Mouse (Mus musculus): ENCODE data around the gene Upp1.

Upp1 gene

GRCm38 (mm10) chr11:9159953-9160352 lies 42.0 kb downstream of the Upp1 start:
- DNase-seq (ENCODE audit: low spot score): no peak

GRCm38 (mm10) chr11:9167331-9167730 lies 49.4 kb downstream of the Upp1 start:
- no peak for DNase-seq (ENCODE audit: low spot score)

GRCm38 (mm10) chr11:9181477-9181876 lies 63.6 kb downstream of the Upp1 start:
- DNase-seq (ENCODE audit: low spot score): no peak
